Mouse (Mus musculus) frontal cortex, adult 2 months (tissue): ENCODE measurements around the gene Nodal. TPM values are rescaled to one million over a fixed set of nuclear protein-coding genes. Genes with fewer than 3 reads are reported as not detected.
A peak's percentile ranks its signal among the peaks of the same experiment; 100 is the strongest.

ENCODE experiments used
- DNase-seq, 2 experiments: peaks; one replicate each; pipeline ENCODE4 v3.0.0; 2022; ENCODE audit warnings: low spot score in 1 of 2; ENCODE audit errors: extremely low spot score in 1 of 2
- polyA plus RNA-seq: library from polyadenylated mRNA; depleted of rRNA; stranded (reverse); fragments of >200 nt; gene quantifications from 2 replicates; pipeline ENCODE4 v1.2.3, GENCODE M21; 2012

Nodal gene
- polyA plus RNA-seq, 1 experiment: 0.70 TPM

- peak in 1 of 2 experiments; percentile 25 for DNase-seq
Measured at GRCm38 (mm10) chr10:61394476-61395136, 23.2 kb upstream of the Nodal start.

- DNase-seq: no peak
Measured at GRCm38 (mm10) chr10:61398125-61398524, 19.6 kb upstream of the Nodal start.

GRCm38 (mm10) chr10:61399156-61399734 lies 18.5 kb upstream of the Nodal start:
- peak in 1 of 2 experiments; percentile 79 for DNase-seq

GRCm38 (mm10) chr10:61400407-61400806 lies 17.4 kb upstream of the Nodal start:
- no peak for DNase-seq

- DNase-seq: no peak
Measured at GRCm38 (mm10) chr10:61402480-61402879, 15.3 kb upstream of the Nodal start.

GRCm38 (mm10) chr10:61402911-61403310 lies 14.9 kb upstream of the Nodal start:
- no peak for DNase-seq

- DNase-seq: no peak
Measured at GRCm38 (mm10) chr10:61405958-61406357, 11.8 kb upstream of the Nodal start.

GRCm38 (mm10) chr10:61409776-61410175 lies 8.0 kb upstream of the Nodal start:
- DNase-seq: no peak

- no peak for DNase-seq
Measured at GRCm38 (mm10) chr10:61410193-61410592, 7.6 kb upstream of the Nodal start.

GRCm38 (mm10) chr10:61412910-61413625 lies 4.7 kb upstream of the Nodal start:
- DNase-seq: no peak

- DNase-seq: no peak
Measured at GRCm38 (mm10) chr10:61415240-61415639, 2.5 kb upstream of the Nodal start.

- no peak for DNase-seq
Measured at GRCm38 (mm10) chr10:61415890-61416289, 1.9 kb upstream of the Nodal start.

GRCm38 (mm10) chr10:61416561-61416960 lies 1.2 kb upstream of the Nodal start:
- DNase-seq: no peak

GRCm38 (mm10) chr10:61417046-61417445 lies 726 bp upstream of the Nodal start:
- DNase-seq: no peak

GRCm38 (mm10) chr10:61418131-61418900 lies 544 bp downstream of the Nodal start:
- DNase-seq: no peak

GRCm38 (mm10) chr10:61419146-61419545 lies 1.4 kb downstream of the Nodal start:
- no peak for DNase-seq

- DNase-seq: no peak
Measured at GRCm38 (mm10) chr10:61420011-61420410, 2.2 kb downstream of the Nodal start.

GRCm38 (mm10) chr10:61422861-61423260 lies 5.1 kb downstream of the Nodal start:
- DNase-seq: no peak

- no peak for DNase-seq
Measured at GRCm38 (mm10) chr10:61423289-61423688, 5.5 kb downstream of the Nodal start.

- DNase-seq: no peak
Measured at GRCm38 (mm10) chr10:61424500-61424899, 6.7 kb downstream of the Nodal start.

- DNase-seq: no peak
Measured at GRCm38 (mm10) chr10:61425047-61425446, 7.3 kb downstream of the Nodal start.
